Mouse (Mus musculus): ENCODE measurements around the gene Kat2a.

GRCm38 (mm10) chr11:100703366-100703765 lies 8.9 kb downstream of the Kat2a start:
- TF ChIP-seq GATA1 (IDR thresholded peaks at IDR 0.05; ENCODE audit: borderline replicate concordance, low read length) (no peak), FLI1 (IDR thresholded peaks at IDR 0.05; ENCODE audit: low read length) (no peak)
